Mouse (Mus musculus): ENCODE results near the gene Gm49510. TPM values are rescaled to one million over a fixed set of nuclear protein-coding genes. Genes with fewer than 3 reads are reported as not detected.

Gm49510 gene
- polyA plus RNA-seq, 1 experiment = 0.04 TPM

- DNase-seq = no peak
- WGBS = 38% methylated on average over 9 of the region's 9 CpGs
- no peaks in the 10 kb centered on the region; the same call in 1 of the 2 replicates for H3K4me1 ChIP-seq (ENCODE audit: control insufficient read depth, insufficient read depth, low read length)
These were observed 12.6 kb downstream of the Gm49510 start for GRCm38 (mm10) chr15:78912040-78912439.

GRCm38 (mm10) chr15:78913632-78914090, 14.2 kb downstream of the Gm49510 start, which contains the start of gene Pdxp:
Pdxp (plus strand) TSS chr15:78913919.
- no peaks in the 10 kb centered on the region; the same call in 1 of the 2 replicates for H3K4me1 ChIP-seq (ENCODE audit: control insufficient read depth, insufficient read depth, low read length)
- peak within 1 kb of the TSS; percentile 36 for H3K4me3 ChIP-seq (replicated peaks; ENCODE audit: extremely low read depth, low read depth, low read length)
- no peak for TF ChIP-seq CTCF (IDR thresholded peaks at IDR 0.05; ENCODE audit: insufficient read depth, low read length)
- peak; percentile 23; the same call in 1 of the 2 replicates for TF ChIP-seq POLR2A (IDR thresholded peaks at IDR 0.05; ENCODE audit: borderline replicate concordance, extremely low read depth, low read depth, low read length)
- under 1% methylated on average over 51 of the region's 51 CpGs for WGBS
- DNase-seq = peak; percentile 74

More at GRCm38 (mm10) chr15:78912040-78912439, 12.6 kb downstream of the Gm49510 start:
- TF ChIP-seq POLR2A (IDR thresholded peaks at IDR 0.05; ENCODE audit: borderline replicate concordance, extremely low read depth, low read depth, low read length) (no peak), CTCF (IDR thresholded peaks at IDR 0.05; ENCODE audit: insufficient read depth, low read length) (peak; percentile 32; the same call in 1 of the 2 replicates)
- H3K4me3 ChIP-seq (replicated peaks; ENCODE audit: extremely low read depth, low read depth, low read length) = no peak overlapping the region

- TF ChIP-seq CTCF (IDR thresholded peaks at IDR 0.05; ENCODE audit: insufficient read depth, low read length) = no peak
- TF ChIP-seq POLR2A (IDR thresholded peaks at IDR 0.05; ENCODE audit: borderline replicate concordance, extremely low read depth, low read depth, low read length) = no peak
- Histone ChIP-seq H3K4me3 (replicated peaks; ENCODE audit: extremely low read depth, low read depth, low read length) (peak overlapping the region; percentile 36), H3K4me1 (ENCODE audit: control insufficient read depth, insufficient read depth, low read length) (no peaks in the 10 kb centered on the region; the same call in 1 of the 2 replicates)
- DNase-seq = peak; percentile 18
- 2% methylated on average over 83 of the region's 87 CpGs for WGBS
These were observed 14.8 kb downstream of the Gm49510 start for GRCm38 (mm10) chr15:78914091-78914822.

- H3K4me3 ChIP-seq (replicated peaks; ENCODE audit: extremely low read depth, low read depth, low read length) = no peak overlapping the region
- DNase-seq = no peak
- no peak for TF ChIP-seq POLR2A (IDR thresholded peaks at IDR 0.05; ENCODE audit: borderline replicate concordance, extremely low read depth, low read depth, low read length)
- no peak for TF ChIP-seq CTCF (IDR thresholded peaks at IDR 0.05; ENCODE audit: insufficient read depth, low read length)
- H3K4me1 ChIP-seq (ENCODE audit: control insufficient read depth, insufficient read depth, low read length) = no peaks in the 10 kb centered on the region; the same call in 1 of the 2 replicates
- WGBS = 55% methylated on average over 8 of the region's 8 CpGs
These were observed 15.6 kb downstream of the Gm49510 start for GRCm38 (mm10) chr15:78914823-78915659.

- Histone ChIP-seq H3K4me3 (replicated peaks; ENCODE audit: extremely low read depth, low read depth, low read length) (no peak overlapping the region), H3K4me1 (ENCODE audit: control insufficient read depth, insufficient read depth, low read length) (no peaks in the 10 kb centered on the region; the same call in 1 of the 2 replicates)
- 5% methylated on average over 8 of the region's 8 CpGs for WGBS
- peak; percentile 51 for DNase-seq
- TF ChIP-seq POLR2A (IDR thresholded peaks at IDR 0.05; ENCODE audit: borderline replicate concordance, extremely low read depth, low read depth, low read length) (no peak), CTCF (IDR thresholded peaks at IDR 0.05; ENCODE audit: insufficient read depth, low read length) (peak; percentile 99)
These were observed 16.2 kb downstream of the Gm49510 start for GRCm38 (mm10) chr15:78915660-78916017.

- H3K4me3 ChIP-seq (replicated peaks; ENCODE audit: extremely low read depth, low read depth, low read length) = no peak overlapping the region
- WGBS = 72% methylated on average over 12 of the region's 12 CpGs
- TF ChIP-seq POLR2A (IDR thresholded peaks at IDR 0.05; ENCODE audit: borderline replicate concordance, extremely low read depth, low read depth, low read length) (no peak), CTCF (IDR thresholded peaks at IDR 0.05; ENCODE audit: insufficient read depth, low read length) (no peak)
These were observed 16.8 kb downstream of the Gm49510 start for GRCm38 (mm10) chr15:78916052-78916826.

GRCm38 (mm10) chr15:78918126-78918525, 18.7 kb downstream of the Gm49510 start:
- no peak for DNase-seq
- H3K4me1 ChIP-seq (ENCODE audit: control insufficient read depth, insufficient read depth, low read length) = no peaks in the 10 kb centered on the region; the same call in 1 of the 2 replicates
- 95% methylated on average over 23 of the region's 23 CpGs for whole genome bisulfite sequencing
- H3K4me3 ChIP-seq (replicated peaks; ENCODE audit: extremely low read depth, low read depth, low read length) = no peak overlapping the region
- no peak for TF ChIP-seq POLR2A (IDR thresholded peaks at IDR 0.05; ENCODE audit: borderline replicate concordance, extremely low read depth, low read depth, low read length)
- no peak for TF ChIP-seq CTCF (IDR thresholded peaks at IDR 0.05; ENCODE audit: insufficient read depth, low read length)

More at GRCm38 (mm10) chr15:78916052-78916826, 16.8 kb downstream of the Gm49510 start:
- no peaks in the 10 kb centered on the region; the same call in 1 of the 2 replicates for H3K4me1 ChIP-seq (ENCODE audit: control insufficient read depth, insufficient read depth, low read length)
- DNase-seq = no peak

GRCm38 (mm10) chr15:78919914-78920313, 20.4 kb downstream of the Gm49510 start:
- TF ChIP-seq POLR2A (IDR thresholded peaks at IDR 0.05; ENCODE audit: borderline replicate concordance, extremely low read depth, low read depth, low read length) (no peak), CTCF (IDR thresholded peaks at IDR 0.05; ENCODE audit: insufficient read depth, low read length) (no peak)
- Histone ChIP-seq H3K4me1 (ENCODE audit: control insufficient read depth, insufficient read depth, low read length) (no peaks in the 10 kb centered on the region), H3K4me3 (replicated peaks; ENCODE audit: extremely low read depth, low read depth, low read length) (no peak overlapping the region)
- no peak for DNase-seq
- 79% methylated on average over 12 of the region's 12 CpGs for WGBS

All from lung, adult 2 months (tissue).